Mouse (Mus musculus): Measurements from ENCODE around the gene Tma7. TPM values are rescaled to one million over a fixed set of nuclear protein-coding genes. Genes with fewer than 3 reads are reported as not detected.

Tma7 gene
- polyA plus RNA-seq, 2 experiments, result 191 to 664 TPM

- WGBS, result 83% methylated on average over 8 of the region's 8 CpGs
- Histone ChIP-seq H3K27ac (replicated peaks; ENCODE audit: low read depth, low read length) (peak overlapping the region; percentile 100), H3K4me2 (replicated peaks; ENCODE audit: low read depth, low read length, severe bottlenecking) (peak overlapping the region; percentile 90), H3K9ac (ENCODE audit: low read depth, low read length, severe bottlenecking) (0 out of 2 replicates have a peak overlapping the region, but pooled peaks have one; percentile 12), H3K9me3 (ENCODE audit: control insufficient read depth, low read length) (no peaks in the 10 kb centered on the region), H3K4me3 (replicated peaks; ENCODE audit: low read length) (peak overlapping the region; percentile 79; the same call in 1 of the 2 replicates), H3K4me1 (ENCODE audit: control insufficient read depth, insufficient read depth, low read length) (peaks cover 49% of the 10 kb centered on the region), H3K36me3 (ENCODE audit: control insufficient read depth, insufficient read depth, low read length) (peaks cover 31% of the 10 kb centered on the region), H3K27me3 (ENCODE audit: control insufficient read depth, insufficient read depth, low read length) (no peaks in the 10 kb centered on the region)
- no peak for TF ChIP-seq POLR2A (IDR thresholded peaks at IDR 0.05; ENCODE audit: borderline replicate concordance, extremely low read depth, insufficient read depth, insufficient read length)
- ATAC-seq (ENCODE audit: low FRiP score, low read depth), result no peak
- DNase-seq (ENCODE audit: low spot score), result no peak
Observed at GRCm38 (mm10) chr9:109098366-109098765, 16.0 kb upstream of the Tma7 start.

GRCm38 (mm10) chr9:109097831-109098230 is 15.4 kb upstream of the Tma7 start:
- Histone ChIP-seq H3K36me3 (ENCODE audit: control insufficient read depth, insufficient read depth, low read length) (peaks cover 26% of the 10 kb centered on the region), H3K4me3 (replicated peaks; ENCODE audit: low read length) (peak overlapping the region; percentile 79), H3K27ac (replicated peaks; ENCODE audit: low read depth, low read length) (peak overlapping the region; percentile 100), H3K4me2 (replicated peaks; ENCODE audit: low read depth, low read length, severe bottlenecking) (peak overlapping the region; percentile 90), H3K9me3 (ENCODE audit: control insufficient read depth, low read length) (no peaks in the 10 kb centered on the region), H3K4me1 (ENCODE audit: control insufficient read depth, insufficient read depth, low read length) (peaks cover 49% of the 10 kb centered on the region), H3K27me3 (ENCODE audit: control insufficient read depth, insufficient read depth, low read length) (no peaks in the 10 kb centered on the region), H3K9ac (ENCODE audit: low read depth, low read length, severe bottlenecking) (peak overlapping the region; percentile 96; the same call in 1 of the 2 replicates)
- DNase-seq (ENCODE audit: low spot score) (no peak), ATAC-seq (ENCODE audit: low FRiP score, low read depth) (peak; percentile 13; the same call in 1 of the 2 replicates)
- WGBS, result 68% methylated on average over 5 of the region's 5 CpGs
- TF ChIP-seq POLR2A (IDR thresholded peaks at IDR 0.05; ENCODE audit: borderline replicate concordance, extremely low read depth, insufficient read depth, insufficient read length), result no peak

- Histone ChIP-seq H3K9ac (ENCODE audit: low read depth, low read length, severe bottlenecking) (peak overlapping the region; percentile 96), H3K4me1 (ENCODE audit: control insufficient read depth, insufficient read depth, low read length) (peaks cover 49% of the 10 kb centered on the region)
Observed at GRCm38 (mm10) chr9:109097291-109097690, 14.9 kb upstream of the Tma7 start.

GRCm38 (mm10) chr9:109096856-109097255 is 14.5 kb upstream of the Tma7 start:
- Histone ChIP-seq H3K9ac (ENCODE audit: low read depth, low read length, severe bottlenecking) (peak overlapping the region; percentile 96), H3K4me1 (ENCODE audit: control insufficient read depth, insufficient read depth, low read length) (peaks cover 49% of the 10 kb centered on the region), H3K27ac (replicated peaks; ENCODE audit: low read depth, low read length) (peak overlapping the region; percentile 100), H3K9me3 (ENCODE audit: control insufficient read depth, low read length) (no peaks in the 10 kb centered on the region), H3K4me3 (replicated peaks; ENCODE audit: low read length) (peak overlapping the region; percentile 79), H3K4me2 (replicated peaks; ENCODE audit: low read depth, low read length, severe bottlenecking) (peak overlapping the region; percentile 90), H3K36me3 (ENCODE audit: control insufficient read depth, insufficient read depth, low read length) (peaks cover 22% of the 10 kb centered on the region), H3K27me3 (ENCODE audit: control insufficient read depth, insufficient read depth, low read length) (no peaks in the 10 kb centered on the region)
- DNase-seq (ENCODE audit: low spot score), result no peak
- 20% methylated on average over 5 of the region's 6 CpGs for WGBS
- no peak for ATAC-seq (ENCODE audit: low FRiP score, low read depth)
- TF ChIP-seq POLR2A (IDR thresholded peaks at IDR 0.05; ENCODE audit: borderline replicate concordance, extremely low read depth, insufficient read depth, insufficient read length), result no peak

More at GRCm38 (mm10) chr9:109097291-109097690, 14.9 kb upstream of the Tma7 start:
- ATAC-seq (ENCODE audit: low FRiP score, low read depth) (no peak), DNase-seq (ENCODE audit: low spot score) (no peak)
- Histone ChIP-seq H3K4me3 (replicated peaks; ENCODE audit: low read length) (peak overlapping the region; percentile 79), H3K4me2 (replicated peaks; ENCODE audit: low read depth, low read length, severe bottlenecking) (peak overlapping the region; percentile 90), H3K27me3 (ENCODE audit: control insufficient read depth, insufficient read depth, low read length) (no peaks in the 10 kb centered on the region), H3K36me3 (ENCODE audit: control insufficient read depth, insufficient read depth, low read length) (peaks cover 22% of the 10 kb centered on the region), H3K27ac (replicated peaks; ENCODE audit: low read depth, low read length) (peak overlapping the region; percentile 100), H3K9me3 (ENCODE audit: control insufficient read depth, low read length) (no peaks in the 10 kb centered on the region)
- 0 out of 2 replicates have a peak, but pooled peaks have one; percentile 14 for TF ChIP-seq POLR2A (IDR thresholded peaks at IDR 0.05; ENCODE audit: borderline replicate concordance, extremely low read depth, insufficient read depth, insufficient read length)
- WGBS, result 30% methylated on average over 6 of the region's 6 CpGs

GRCm38 (mm10) chr9:109096251-109096661 is 13.9 kb upstream of the Tma7 start:
- Histone ChIP-seq H3K27ac (replicated peaks; ENCODE audit: low read depth, low read length) (peak overlapping the region; percentile 100), H3K4me3 (replicated peaks; ENCODE audit: low read length) (peak overlapping the region; percentile 79), H3K4me1 (ENCODE audit: control insufficient read depth, insufficient read depth, low read length) (peaks cover 49% of the 10 kb centered on the region), H3K4me2 (replicated peaks; ENCODE audit: low read depth, low read length, severe bottlenecking) (peak overlapping the region; percentile 90), H3K36me3 (ENCODE audit: control insufficient read depth, insufficient read depth, low read length) (peaks cover 27% of the 10 kb centered on the region), H3K27me3 (ENCODE audit: control insufficient read depth, insufficient read depth, low read length) (no peaks in the 10 kb centered on the region), H3K9ac (ENCODE audit: low read depth, low read length, severe bottlenecking) (peak overlapping the region; percentile 96), H3K9me3 (ENCODE audit: control insufficient read depth, low read length) (no peaks in the 10 kb centered on the region)
- 13% methylated on average over 9 of the region's 9 CpGs for WGBS
- ATAC-seq (ENCODE audit: low FRiP score, low read depth) (no peak), DNase-seq (ENCODE audit: low spot score) (no peak)
- TF ChIP-seq POLR2A (IDR thresholded peaks at IDR 0.05; ENCODE audit: borderline replicate concordance, extremely low read depth, insufficient read depth, insufficient read length), result no peak

All from limb, embryonic 14.5 days (tissue).